Mouse (Mus musculus): Measurements from ENCODE around the gene Lrba. TPM values are rescaled to one million over a fixed set of nuclear protein-coding genes. Genes with fewer than 3 reads are reported as not detected.

Gene Lrba
- polyA plus RNA-seq, 1 experiment from 2014 or later: 5.9 TPM

DNA sequence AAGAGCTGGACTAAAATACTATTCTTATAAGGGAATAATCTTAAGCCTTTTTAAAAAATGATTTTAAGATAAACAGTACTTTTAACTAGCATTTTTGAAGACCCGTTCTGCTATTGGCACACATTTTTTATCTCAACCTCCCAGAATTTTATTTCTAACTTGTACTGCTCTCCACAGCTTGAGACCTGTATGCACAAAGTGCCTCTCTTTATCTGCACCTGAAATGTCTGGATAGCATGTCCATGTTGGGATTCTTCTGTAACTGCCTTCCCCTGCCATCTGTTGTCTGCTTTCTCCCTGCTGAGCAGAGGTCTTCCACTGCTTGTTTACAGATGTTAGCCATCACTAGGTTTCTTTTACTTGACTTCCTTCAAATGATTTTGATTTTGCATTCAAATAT, 202.3 kb downstream of the Lrba start:
- H3K36me3 ChIP-seq (ENCODE audit: insufficient read depth, low read length): no peaks in the 10 kb centered on the region
- no peak overlapping the region for H3K4me2 ChIP-seq (ENCODE audit: low read length)
- no peaks in the 10 kb centered on the region for H3K9me3 ChIP-seq (replicated peaks; ENCODE audit: low read length)
- no peak overlapping the region for H3K9ac ChIP-seq (ENCODE audit: low read depth, low read length)
- DNase-seq (ENCODE audit: low spot score): no peak
- TF ChIP-seq CTCF (IDR thresholded peaks at IDR 0.05; ENCODE audit: low read depth): no peak
- ATAC-seq (replicated peaks; ENCODE audit: low FRiP score, low read depth): no peak
- H3K4me1 ChIP-seq (replicated peaks; ENCODE audit: insufficient read depth, low read length): no peaks in the 10 kb centered on the region
- no peak overlapping the region for H3K4me3 ChIP-seq (replicated peaks; ENCODE audit: low read depth, low read length)
- 94% methylated on average over 1 of the region's 1 CpGs for WGBS
- no peaks in the 10 kb centered on the region for H3K27me3 ChIP-seq (ENCODE audit: insufficient read depth, low read length)
- H3K27ac ChIP-seq: no peak overlapping the region

GRCm38 (mm10) chr3:86443497-86443896, 219.0 kb downstream of the Lrba start:
- H3K4me1 ChIP-seq (replicated peaks; ENCODE audit: insufficient read depth, low read length): no peaks in the 10 kb centered on the region
- 69% methylated on average over 4 of the region's 4 CpGs for WGBS
- H3K4me2 ChIP-seq (ENCODE audit: low read length): no peak overlapping the region
- no peak overlapping the region for H3K9ac ChIP-seq (ENCODE audit: low read depth, low read length)
- no peaks in the 10 kb centered on the region for H3K27me3 ChIP-seq (ENCODE audit: insufficient read depth, low read length)
- no peaks in the 10 kb centered on the region for H3K36me3 ChIP-seq (ENCODE audit: insufficient read depth, low read length)
- no peak overlapping the region for H3K4me3 ChIP-seq (replicated peaks; ENCODE audit: low read depth, low read length)
- ATAC-seq (replicated peaks; ENCODE audit: low FRiP score, low read depth): no peak
- H3K9me3 ChIP-seq (replicated peaks; ENCODE audit: low read length): no peaks in the 10 kb centered on the region
- no peak overlapping the region for H3K27ac ChIP-seq
- no peak for DNase-seq (ENCODE audit: low spot score)
- no peak for TF ChIP-seq CTCF (IDR thresholded peaks at IDR 0.05; ENCODE audit: low read depth)

GRCm38 (mm10) chr3:86451211-86451610, 226.7 kb downstream of the Lrba start:
- H3K9ac ChIP-seq (ENCODE audit: low read depth, low read length): no peak overlapping the region
- H3K9me3 ChIP-seq (replicated peaks; ENCODE audit: low read length): no peaks in the 10 kb centered on the region
- no peak overlapping the region for H3K27ac ChIP-seq
- no peaks in the 10 kb centered on the region for H3K36me3 ChIP-seq (ENCODE audit: insufficient read depth, low read length)
- no peak overlapping the region for H3K4me2 ChIP-seq (ENCODE audit: low read length)
- no peak for TF ChIP-seq CTCF (IDR thresholded peaks at IDR 0.05; ENCODE audit: low read depth)
- DNase-seq (ENCODE audit: low spot score) (no peak), ATAC-seq (replicated peaks; ENCODE audit: low FRiP score, low read depth) (no peak)
- no peaks in the 10 kb centered on the region for H3K27me3 ChIP-seq (ENCODE audit: insufficient read depth, low read length)
- no peak overlapping the region for H3K4me3 ChIP-seq (replicated peaks; ENCODE audit: low read depth, low read length)
- WGBS: 93% methylated on average over 2 of the region's 2 CpGs
- H3K4me1 ChIP-seq (replicated peaks; ENCODE audit: insufficient read depth, low read length): no peaks in the 10 kb centered on the region

DNA sequence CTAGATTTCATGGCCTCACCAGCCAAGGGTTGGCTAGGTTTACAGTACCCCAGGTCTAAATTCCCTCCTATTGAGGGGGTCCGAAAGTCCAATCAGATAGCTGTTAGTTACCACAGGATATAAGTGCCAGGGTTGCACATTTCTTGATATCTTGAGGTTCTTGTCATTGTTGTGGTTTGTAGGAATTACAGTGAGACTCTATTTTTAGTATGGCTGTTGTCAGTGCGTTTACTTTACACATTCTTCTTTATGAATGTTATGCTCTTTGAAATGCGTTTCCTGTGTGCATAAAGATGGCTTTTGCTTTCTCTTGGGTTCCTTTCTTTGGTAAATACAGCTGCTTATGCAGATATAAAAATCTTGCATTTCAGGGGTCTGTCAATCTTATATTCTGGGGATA, 237.1 kb downstream of the Lrba start:
- no peak for TF ChIP-seq CTCF (IDR thresholded peaks at IDR 0.05; ENCODE audit: low read depth)
- 77% methylated on average over 3 of the region's 3 CpGs for WGBS
- no peaks in the 10 kb centered on the region for H3K9me3 ChIP-seq (replicated peaks; ENCODE audit: low read length)
- H3K4me2 ChIP-seq (ENCODE audit: low read length): no peak overlapping the region
- H3K36me3 ChIP-seq (ENCODE audit: insufficient read depth, low read length): no peaks in the 10 kb centered on the region
- DNase-seq (ENCODE audit: low spot score) (no peak), ATAC-seq (replicated peaks; ENCODE audit: low FRiP score, low read depth) (no peak)
- H3K27ac ChIP-seq: no peak overlapping the region
- no peaks in the 10 kb centered on the region for H3K27me3 ChIP-seq (ENCODE audit: insufficient read depth, low read length)
- H3K4me3 ChIP-seq (replicated peaks; ENCODE audit: low read depth, low read length): no peak overlapping the region
- no peaks in the 10 kb centered on the region for H3K4me1 ChIP-seq (replicated peaks; ENCODE audit: insufficient read depth, low read length)
- no peak overlapping the region for H3K9ac ChIP-seq (ENCODE audit: low read depth, low read length)

- Histone ChIP-seq H3K36me3 (ENCODE audit: insufficient read depth, low read length) (no peaks in the 10 kb centered on the region), H3K9ac (ENCODE audit: low read depth, low read length) (no peak overlapping the region), H3K9me3 (replicated peaks; ENCODE audit: low read length) (no peaks in the 10 kb centered on the region), H3K27ac (no peak overlapping the region), H3K27me3 (ENCODE audit: insufficient read depth, low read length) (no peaks in the 10 kb centered on the region), H3K4me3 (replicated peaks; ENCODE audit: low read depth, low read length) (no peak overlapping the region), H3K4me2 (ENCODE audit: low read length) (no peak overlapping the region), H3K4me1 (replicated peaks; ENCODE audit: insufficient read depth, low read length) (no peaks in the 10 kb centered on the region)
- no peak for TF ChIP-seq CTCF (IDR thresholded peaks at IDR 0.05; ENCODE audit: low read depth)
- no peak for DNase-seq (ENCODE audit: low spot score)
- 83% methylated on average over 1 of the region's 1 CpGs for WGBS
- ATAC-seq (replicated peaks; ENCODE audit: low FRiP score, low read depth): no peak
Observed at GRCm38 (mm10) chr3:86489992-86490391, 265.5 kb downstream of the Lrba start.

- no peak for TF ChIP-seq CTCF (IDR thresholded peaks at IDR 0.05; ENCODE audit: low read depth)
Observed at GRCm38 (mm10) chr3:86500586-86500985, 276.1 kb downstream of the Lrba start.

GRCm38 (mm10) chr3:86518506-86519109, 294.1 kb downstream of the Lrba start:
- no peak for DNase-seq (ENCODE audit: low spot score)
- H3K4me3 ChIP-seq (replicated peaks; ENCODE audit: low read depth, low read length): no peak overlapping the region
- no peaks in the 10 kb centered on the region for H3K27me3 ChIP-seq (ENCODE audit: insufficient read depth, low read length)
- WGBS: 73% methylated on average over 2 of the region's 2 CpGs
- ATAC-seq (replicated peaks; ENCODE audit: low FRiP score, low read depth): no peak
- no peaks in the 10 kb centered on the region for H3K4me1 ChIP-seq (replicated peaks; ENCODE audit: insufficient read depth, low read length)
- H3K27ac ChIP-seq: no peak overlapping the region
- no peak overlapping the region for H3K4me2 ChIP-seq (ENCODE audit: low read length)
- no peaks in the 10 kb centered on the region for H3K36me3 ChIP-seq (ENCODE audit: insufficient read depth, low read length)
- no peak for TF ChIP-seq CTCF (IDR thresholded peaks at IDR 0.05; ENCODE audit: low read depth)
- H3K9me3 ChIP-seq (replicated peaks; ENCODE audit: low read length): no peaks in the 10 kb centered on the region
- no peak overlapping the region for H3K9ac ChIP-seq (ENCODE audit: low read depth, low read length)

More at GRCm38 (mm10) chr3:86500586-86500985, 276.1 kb downstream of the Lrba start:
- ATAC-seq (replicated peaks; ENCODE audit: low FRiP score, low read depth): no peak
- no peak for DNase-seq (ENCODE audit: low spot score)
- Histone ChIP-seq H3K36me3 (ENCODE audit: insufficient read depth, low read length) (no peaks in the 10 kb centered on the region), H3K4me2 (ENCODE audit: low read length) (no peak overlapping the region), H3K27me3 (ENCODE audit: insufficient read depth, low read length) (no peaks in the 10 kb centered on the region), H3K4me3 (replicated peaks; ENCODE audit: low read depth, low read length) (no peak overlapping the region), H3K9me3 (replicated peaks; ENCODE audit: low read length) (no peaks in the 10 kb centered on the region), H3K9ac (ENCODE audit: low read depth, low read length) (no peak overlapping the region), H3K4me1 (replicated peaks; ENCODE audit: insufficient read depth, low read length) (no peaks in the 10 kb centered on the region), H3K27ac (no peak overlapping the region)

Data from kidney, postnatal 0 days (tissue).